Mouse (Mus musculus) brain, embryonic 14.5 days (tissue): Measurements from ENCODE around the gene Tmem266. TPM values are rescaled to one million over a fixed set of nuclear protein-coding genes. Genes with fewer than 3 reads are reported as not detected.

Experiments
- DNase-seq: peaks from one replicate; pipeline ENCODE4 v3.0.0-alpha.2; 2011; ENCODE audit warnings: low read depth
- CTCF ChIP-seq: fragments of 200-500 bp; IDR thresholded peaks from 2 replicates; pipeline ENCODE4 v1.5.1; 2012; ENCODE audit warnings: inconsistent platforms, mild to moderate bottlenecking, moderate library complexity, borderline replicate concordance; ENCODE audit not compliant: insufficient read depth, insufficient read length; ENCODE audit errors: extremely low read depth
- POLR2A ChIP-seq: fragments of 200-500 bp; IDR thresholded peaks from 2 replicates; pipeline ENCODE4 v1.6.1; 2012; ENCODE audit warnings: mild to moderate bottlenecking, inconsistent platforms, borderline replicate concordance; ENCODE audit not compliant: poor library complexity, insufficient read depth, insufficient read length, severe bottlenecking; ENCODE audit errors: extremely low read depth
- polyA plus RNA-seq: library from polyadenylated mRNA; depleted of rRNA; stranded (reverse); fragments of >200 nt; gene quantifications from 2 replicates; pipeline ENCODE4 v1.2.3, GENCODE M21; 2012

The Tmem266 gene
- polyA plus RNA-seq, 1 experiment: 7.8 TPM

GRCm38 (mm10) chr9:55409833-55410232 is 83.1 kb downstream of the Tmem266 start:
- TF ChIP-seq CTCF (peak; percentile 47; the same call in 1 of the 2 replicates), POLR2A (no peak)
- DNase-seq: no peak

- no peak for DNase-seq
Measured at GRCm38 (mm10) chr9:55410430-55410829, 83.7 kb downstream of the Tmem266 start.

GRCm38 (mm10) chr9:55411154-55411553 is 84.4 kb downstream of the Tmem266 start:
- TF ChIP-seq POLR2A (no peak), CTCF (no peak)
- no peak for DNase-seq

More at GRCm38 (mm10) chr9:55410430-55410829, 83.7 kb downstream of the Tmem266 start:
- no peak for TF ChIP-seq CTCF
- TF ChIP-seq POLR2A: no peak

- TF ChIP-seq CTCF (no peak), POLR2A (no peak)
- DNase-seq: no peak
Measured at GRCm38 (mm10) chr9:55421786-55422185, 95.1 kb downstream of the Tmem266 start.

- DNase-seq: no peak
Measured at GRCm38 (mm10) chr9:55423451-55424424, 97.0 kb downstream of the Tmem266 start.

GRCm38 (mm10) chr9:55425271-55425810 is 98.6 kb downstream of the Tmem266 start:
- TF ChIP-seq POLR2A (no peak), CTCF (no peak)

More at GRCm38 (mm10) chr9:55423451-55424424, 97.0 kb downstream of the Tmem266 start:
- no peak for TF ChIP-seq CTCF
- no peak for TF ChIP-seq POLR2A

GRCm38 (mm10) chr9:55429242-55429975 is 102.7 kb downstream of the Tmem266 start:
- DNase-seq: peak; percentile 93
- TF ChIP-seq CTCF: peak; percentile 80
- no peak for TF ChIP-seq POLR2A

More at GRCm38 (mm10) chr9:55425271-55425810, 98.6 kb downstream of the Tmem266 start:
- DNase-seq: no peak

- no peak for TF ChIP-seq CTCF
- TF ChIP-seq POLR2A: no peak
- DNase-seq: peak; percentile 49
Measured at GRCm38 (mm10) chr9:55430133-55430532, 103.4 kb downstream of the Tmem266 start.

- TF ChIP-seq POLR2A (no peak), CTCF (no peak)
Measured at GRCm38 (mm10) chr9:55432306-55433289, 105.9 kb downstream of the Tmem266 start.

GRCm38 (mm10) chr9:55433875-55434274 is 107.2 kb downstream of the Tmem266 start:
- no peak for DNase-seq
- TF ChIP-seq POLR2A: no peak
- no peak for TF ChIP-seq CTCF

More at GRCm38 (mm10) chr9:55432306-55433289, 105.9 kb downstream of the Tmem266 start:
- DNase-seq: no peak

- TF ChIP-seq POLR2A (no peak), CTCF (no peak)
- DNase-seq: no peak
Measured at GRCm38 (mm10) chr9:55438433-55438832, 111.7 kb downstream of the Tmem266 start.
